Mouse (Mus musculus) cortical plate, adult 2 months (tissue): ENCODE measurements around the gene Mmp12.

Experiments
- CTCF ChIP-seq: fragments of 200-500 bp; IDR thresholded peaks from 2 replicates; pipeline ENCODE4 v1.5.1; 2011; ENCODE audit warnings: mild to moderate bottlenecking, control low read depth, low read length; ENCODE audit not compliant: insufficient read depth; ENCODE audit errors: extremely low read depth
- POLR2A ChIP-seq: fragments of 200-500 bp; IDR thresholded peaks from 2 replicates; pipeline ENCODE4 v1.6.1; 2011; ENCODE audit warnings: mild to moderate bottlenecking, low read length, control low read depth; ENCODE audit not compliant: insufficient read depth; ENCODE audit errors: extremely low read depth

DNA sequence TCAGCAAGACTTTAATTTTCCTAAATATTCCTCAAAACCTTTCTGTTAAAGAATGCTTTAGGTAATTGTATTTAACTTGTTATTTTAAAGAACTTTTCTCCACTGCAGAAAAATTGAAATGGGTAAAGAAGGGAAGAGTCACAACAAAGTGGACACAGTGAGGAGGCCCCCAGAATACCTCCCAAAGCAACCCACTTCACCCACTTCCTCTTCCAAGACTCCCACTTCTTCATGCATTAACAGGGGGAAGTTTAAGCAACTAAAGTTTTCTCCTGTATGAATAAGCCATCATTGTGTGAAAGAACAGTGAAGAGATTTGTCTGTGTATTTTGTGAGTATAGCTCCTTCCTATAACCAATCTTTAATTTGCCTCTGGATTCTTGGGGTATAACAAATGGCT lies at the start of gene Mmp12:
- TF ChIP-seq CTCF (no peak), POLR2A (no peak)
